Mouse (Mus musculus) embryonic facial prominence, embryonic 15.5 days (tissue): ENCODE measurements around the gene Hpd. TPM values are rescaled to one million over a fixed set of nuclear protein-coding genes. Genes with fewer than 3 reads are reported as not detected.

Experiments used
- ATAC-seq: fragments of 200-750 bp; cut with Nextera tagmentation; 2 replicates; pipeline ENCODE4 v1.8.0; 2017; ENCODE audit warnings: low read depth, moderate TSS enrichment; ENCODE audit not compliant: insufficient number of reproducible peaks, low FRiP score, low TSS enrichment
- H3K27ac ChIP-seq: fragments of 300-500 bp; sonication (generic); replicated peaks from 2 replicates; pipeline ENCODE4 v1.5.1; 2015; ENCODE audit warnings: mild to moderate bottlenecking, inconsistent platforms
- H3K27me3 ChIP-seq: fragments of 300-500 bp; sonication (generic); 2 replicates; pipeline ENCODE4 v1.6.1; 2015; ENCODE audit warnings: inconsistent platforms
- H3K36me3 ChIP-seq: fragments of 300-500 bp; sonication (generic); 2 replicates; pipeline ENCODE4 v1.6.1; 2015; ENCODE audit warnings: mild to moderate bottlenecking, inconsistent platforms
- H3K4me1 ChIP-seq: fragments of 300-500 bp; sonication (generic); 2 replicates; pipeline ENCODE4 v1.6.1; 2015; ENCODE audit warnings: inconsistent platforms
- H3K4me2 ChIP-seq: fragments of 300-500 bp; sonication (generic); replicated peaks from 2 replicates; pipeline ENCODE4 v1.6.1; 2015; ENCODE audit warnings: mild to moderate bottlenecking, inconsistent platforms
- H3K4me3 ChIP-seq: fragments of 300-500 bp; sonication (generic); replicated peaks from 2 replicates; pipeline ENCODE4 v1.5.1; 2015; ENCODE audit warnings: mild to moderate bottlenecking, inconsistent platforms
- H3K9ac ChIP-seq: fragments of 300-500 bp; sonication (generic); 2 replicates; pipeline ENCODE4 v1.6.1; 2015; ENCODE audit warnings: inconsistent platforms
- H3K9me3 ChIP-seq: fragments of 300-500 bp; sonication (generic); replicated peaks from 2 replicates; pipeline ENCODE4 v1.6.1; 2016; ENCODE audit warnings: inconsistent platforms
- WGBS: fragments of 180-500 bp; shearing (Covaris S2); methylation state at CpG from one replicate; pipeline ENCODE4 v1.1.7; 2015; 5-methylcytosine and 5-hydroxymethylcytosine counted together
- polyA plus RNA-seq: library from polyadenylated mRNA; unstranded; fragments of >200 nt; fragmentation: Nextera tagmentation; extraction: Ambion mirVana; gene quantifications from 2 replicates; pipeline ENCODE4 v1.2.1, GENCODE M21; 2015

Hpd gene
- polyA plus RNA-seq, 1 experiment from 2014 or later: not detected

GRCm38 (mm10) chr5:123185966-123186365 is 3.4 kb upstream of the Hpd start:
- no peaks in the 10 kb centered on the region for H3K36me3 ChIP-seq
- H3K9ac ChIP-seq: no peak overlapping the region
- no peak overlapping the region for H3K27ac ChIP-seq
- no peaks in the 10 kb centered on the region for H3K4me1 ChIP-seq
- no peak overlapping the region for H3K4me2 ChIP-seq
- no peaks in the 10 kb centered on the region for H3K9me3 ChIP-seq
- no peaks in the 10 kb centered on the region for H3K27me3 ChIP-seq
- ATAC-seq: no peak
- no peak overlapping the region for H3K4me3 ChIP-seq
- 54% methylated on average over 6 of the region's 6 CpGs for WGBS

- 83% methylated on average over 6 of the region's 6 CpGs for WGBS
- no peak overlapping the region for H3K4me3 ChIP-seq
- H3K9me3 ChIP-seq: no peaks in the 10 kb centered on the region
- H3K27me3 ChIP-seq: no peaks in the 10 kb centered on the region
- no peaks in the 10 kb centered on the region for H3K4me1 ChIP-seq
- no peak overlapping the region for H3K4me2 ChIP-seq
- H3K27ac ChIP-seq: no peak overlapping the region
- no peak overlapping the region for H3K9ac ChIP-seq
- H3K36me3 ChIP-seq: no peaks in the 10 kb centered on the region
- no peak for ATAC-seq
Observed at GRCm38 (mm10) chr5:123181536-123181935, 991 bp downstream of the Hpd start.

GRCm38 (mm10) chr5:123180390-123180789 is 2.1 kb downstream of the Hpd start:
- no peak overlapping the region for H3K27ac ChIP-seq
- no peaks in the 10 kb centered on the region for H3K4me1 ChIP-seq
- no peaks in the 10 kb centered on the region for H3K27me3 ChIP-seq
- H3K36me3 ChIP-seq: no peaks in the 10 kb centered on the region
- ATAC-seq: no peak
- no peak overlapping the region for H3K4me3 ChIP-seq
- WGBS: 91% methylated on average over 15 of the region's 15 CpGs
- H3K4me2 ChIP-seq: no peak overlapping the region
- H3K9ac ChIP-seq: no peak overlapping the region
- no peaks in the 10 kb centered on the region for H3K9me3 ChIP-seq

GRCm38 (mm10) chr5:123178792-123179191 is 3.7 kb downstream of the Hpd start:
- H3K4me2 ChIP-seq: no peak overlapping the region
- no peak overlapping the region for H3K4me3 ChIP-seq
- no peak overlapping the region for H3K9ac ChIP-seq
- ATAC-seq: no peak
- no peaks in the 10 kb centered on the region for H3K9me3 ChIP-seq
- no peaks in the 10 kb centered on the region for H3K36me3 ChIP-seq
- 83% methylated on average over 5 of the region's 5 CpGs for WGBS
- no peak overlapping the region for H3K27ac ChIP-seq
- H3K4me1 ChIP-seq: no peaks in the 10 kb centered on the region
- no peaks in the 10 kb centered on the region for H3K27me3 ChIP-seq

GRCm38 (mm10) chr5:123171646-123172350 is 10.7 kb downstream of the Hpd start:
- peak; percentile 73 for ATAC-seq
- Histone ChIP-seq H3K9ac (no peak overlapping the region), H3K4me1 (peaks cover 24% of the 10 kb centered on the region), H3K36me3 (no peaks in the 10 kb centered on the region; the same call in 1 of the 2 replicates), H3K27ac (no peak overlapping the region), H3K4me2 (peak overlapping the region; percentile 51), H3K9me3 (no peaks in the 10 kb centered on the region), H3K4me3 (peak overlapping the region; percentile 25), H3K27me3 (no peaks in the 10 kb centered on the region)
- WGBS: 7% methylated on average over 22 of the region's 22 CpGs

DNA sequence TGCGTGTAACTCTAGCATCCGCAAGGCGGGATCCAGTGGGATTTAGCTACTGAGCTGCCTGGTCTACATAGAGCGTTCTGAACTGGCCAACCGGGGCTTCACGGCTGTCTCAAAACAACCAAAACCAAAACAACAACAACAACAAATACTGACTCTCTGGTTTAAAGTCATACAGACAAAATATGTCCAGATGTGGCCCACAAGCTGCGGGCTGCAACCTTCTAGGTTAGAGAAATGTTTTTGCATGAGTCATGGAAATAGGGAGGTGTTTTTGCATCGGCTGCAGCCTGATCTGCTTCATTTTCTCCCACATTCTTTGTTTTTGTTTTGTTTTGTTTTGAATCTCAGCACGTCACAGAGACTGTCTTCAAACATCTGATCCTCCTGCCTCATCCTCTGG is 12.2 kb downstream of the Hpd start:
- peaks cover 10% of the 10 kb centered on the region for H3K36me3 ChIP-seq
- no peak overlapping the region for H3K9ac ChIP-seq
- 44% methylated on average over 9 of the region's 9 CpGs for WGBS
- H3K27ac ChIP-seq: peak overlapping the region; percentile 60
- H3K4me1 ChIP-seq: peaks cover 24% of the 10 kb centered on the region
- ATAC-seq: no peak
- no peak overlapping the region for H3K4me3 ChIP-seq
- no peaks in the 10 kb centered on the region for H3K9me3 ChIP-seq
- H3K27me3 ChIP-seq: no peaks in the 10 kb centered on the region
- no peak overlapping the region for H3K4me2 ChIP-seq

DNA sequence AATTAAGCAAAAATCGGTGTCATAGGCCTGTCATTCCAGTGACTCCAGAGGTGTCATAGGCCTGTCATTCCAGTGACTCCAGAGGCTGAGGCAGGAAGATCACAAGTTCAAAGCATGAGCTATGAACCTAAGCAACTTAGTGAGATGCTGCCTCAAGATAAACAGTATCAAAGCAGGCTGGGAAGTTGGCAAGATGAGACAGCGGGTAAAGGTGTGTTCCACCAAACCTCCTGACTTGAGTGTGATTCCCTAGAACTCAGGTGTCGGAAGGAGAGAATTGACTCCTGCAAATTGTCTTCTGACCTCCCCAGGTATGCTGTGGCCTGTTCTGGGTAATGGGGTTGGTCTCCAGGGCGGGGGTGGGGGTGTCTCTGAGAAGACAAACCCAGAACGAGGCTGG is 13.2 kb downstream of the Hpd start, which contains the start of gene Psmd9:
Psmd9 (plus strand) TSS at position 130 of the 400 bp plus-strand sequence.
- Histone ChIP-seq H3K4me2 (no peak within 1 kb of the TSS), H3K9ac (no peak within 1 kb of the TSS), H3K4me1 (peaks cover 24% of the 10 kb centered on the region), H3K27me3 (no peaks in the 10 kb centered on the region), H3K27ac (peak within 1 kb of the TSS; percentile 60), H3K4me3 (no peak within 1 kb of the TSS), H3K36me3 (peaks cover 15% of the 10 kb centered on the region), H3K9me3 (no peaks in the 10 kb centered on the region)
- ATAC-seq: no peak
- WGBS: 73% methylated on average over 5 of the region's 5 CpGs

DNA sequence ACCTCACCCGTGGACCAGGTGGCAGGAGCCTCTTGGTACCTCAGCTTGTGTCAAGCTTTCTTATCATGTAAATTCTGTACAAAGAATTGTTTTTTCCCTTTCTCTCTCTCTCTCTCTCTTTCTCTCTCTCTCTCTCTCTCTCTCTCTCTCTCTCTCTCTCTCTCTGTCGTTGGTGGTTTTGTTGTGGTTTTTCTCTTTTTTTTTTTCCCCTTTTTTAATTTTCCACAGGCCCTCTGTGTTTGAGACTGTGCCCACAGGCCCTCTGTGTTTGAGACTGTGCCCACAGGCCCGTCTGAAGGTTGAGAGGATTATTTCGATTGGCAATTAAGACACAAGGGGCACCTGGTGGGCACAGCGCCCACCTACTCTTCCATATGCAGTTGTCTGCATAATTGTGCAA is 14.9 kb downstream of the Hpd start:
- H3K4me1 ChIP-seq: peaks cover 24% of the 10 kb centered on the region
- no peaks in the 10 kb centered on the region for H3K9me3 ChIP-seq
- no peak for ATAC-seq
- peaks cover 32% of the 10 kb centered on the region for H3K36me3 ChIP-seq
- no peak overlapping the region for H3K9ac ChIP-seq
- no peak overlapping the region for H3K27ac ChIP-seq
- H3K27me3 ChIP-seq: no peaks in the 10 kb centered on the region
- no peak overlapping the region for H3K4me3 ChIP-seq
- 51% methylated on average over 5 of the region's 5 CpGs for WGBS
- no peak overlapping the region for H3K4me2 ChIP-seq

DNA sequence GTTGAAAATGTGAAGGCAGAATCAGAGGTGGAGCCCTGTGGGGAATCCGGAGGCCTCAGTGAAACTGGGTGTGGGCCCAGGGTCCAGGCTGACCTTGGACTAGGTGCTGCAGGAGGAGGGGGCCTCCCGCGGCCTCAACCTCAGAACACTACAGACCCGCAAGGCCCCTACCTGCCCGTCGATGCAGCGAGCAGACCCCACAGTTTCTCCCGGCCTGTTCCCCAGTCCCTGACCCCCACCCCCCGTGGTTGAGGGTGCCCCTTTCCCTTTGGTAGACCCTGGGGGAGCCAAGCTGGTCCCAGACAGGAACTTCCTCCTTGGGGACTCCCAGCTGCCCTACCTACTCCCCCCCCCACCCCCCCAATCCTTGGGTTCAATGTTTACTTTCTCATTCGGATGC is 16.1 kb downstream of the Hpd start:
- no peak overlapping the region for H3K9ac ChIP-seq
- H3K9me3 ChIP-seq: no peaks in the 10 kb centered on the region
- no peak overlapping the region for H3K27ac ChIP-seq
- peaks cover 44% of the 10 kb centered on the region for H3K36me3 ChIP-seq
- H3K4me2 ChIP-seq: no peak overlapping the region
- H3K4me3 ChIP-seq: no peak overlapping the region
- no peaks in the 10 kb centered on the region for H3K27me3 ChIP-seq
- 91% methylated on average over 10 of the region's 10 CpGs for WGBS
- ATAC-seq: no peak
- H3K4me1 ChIP-seq: peaks cover 14% of the 10 kb centered on the region

DNA sequence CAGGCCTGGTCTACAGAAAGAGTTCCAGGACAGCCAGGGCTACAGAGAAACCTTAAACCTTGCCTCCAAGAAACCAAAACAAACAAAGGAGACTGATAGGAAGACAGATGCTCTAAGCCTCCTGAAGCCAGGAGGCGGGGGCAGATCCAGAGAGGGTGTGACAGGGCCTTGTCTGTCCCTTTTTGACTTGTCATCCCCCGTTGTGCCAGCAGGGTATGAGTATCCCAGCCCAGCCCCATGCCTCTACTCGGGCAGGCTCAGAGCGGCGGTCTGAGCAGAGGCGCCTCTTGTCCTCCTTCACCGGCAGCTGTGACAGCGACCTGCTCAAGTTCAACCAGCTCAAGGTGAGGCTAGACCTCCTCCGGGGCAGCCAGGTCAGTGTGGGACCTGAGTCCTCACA is 19.6 kb downstream of the Hpd start:
- 80% methylated on average over 9 of the region's 9 CpGs for WGBS
- ATAC-seq: no peak
- H3K4me3 ChIP-seq: no peak overlapping the region
- no peaks in the 10 kb centered on the region for H3K4me1 ChIP-seq
- no peak overlapping the region for H3K27ac ChIP-seq
- peaks cover 78% of the 10 kb centered on the region for H3K36me3 ChIP-seq
- no peak overlapping the region for H3K4me2 ChIP-seq
- no peak overlapping the region for H3K9ac ChIP-seq
- no peaks in the 10 kb centered on the region for H3K27me3 ChIP-seq
- no peaks in the 10 kb centered on the region for H3K9me3 ChIP-seq

DNA sequence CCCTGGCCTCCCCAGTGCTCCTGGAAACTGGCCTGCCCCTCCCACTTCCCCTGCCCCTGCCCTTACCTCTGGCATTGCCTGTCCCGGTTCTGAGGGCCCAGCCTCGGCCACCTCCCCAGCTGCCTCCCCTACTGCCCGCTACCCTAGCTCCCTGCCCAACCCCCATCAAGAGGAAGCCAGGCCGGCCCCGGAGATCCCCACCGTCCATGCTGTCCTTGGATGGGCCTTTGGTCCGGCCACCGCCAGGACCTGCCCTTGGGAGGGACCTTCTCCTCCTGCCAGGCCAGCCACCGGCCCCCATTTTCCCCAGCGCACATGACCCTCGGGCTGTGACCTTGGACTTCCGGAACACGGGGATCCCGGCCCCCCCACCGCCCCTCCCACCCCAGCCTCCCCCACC is 22.2 kb downstream of the Hpd start:
- H3K4me2 ChIP-seq: no peak overlapping the region
- no peaks in the 10 kb centered on the region for H3K27me3 ChIP-seq
- peaks cover 83% of the 10 kb centered on the region for H3K36me3 ChIP-seq
- no peak overlapping the region for H3K27ac ChIP-seq
- H3K4me1 ChIP-seq: no peaks in the 10 kb centered on the region
- no peak for ATAC-seq
- H3K9ac ChIP-seq: no peak overlapping the region
- H3K9me3 ChIP-seq: no peaks in the 10 kb centered on the region
- 91% methylated on average over 15 of the region's 15 CpGs for WGBS
- no peak overlapping the region for H3K4me3 ChIP-seq

- no peaks in the 10 kb centered on the region for H3K9me3 ChIP-seq
- no peak for ATAC-seq
- H3K27me3 ChIP-seq: no peaks in the 10 kb centered on the region
- no peaks in the 10 kb centered on the region for H3K4me1 ChIP-seq
- H3K36me3 ChIP-seq: peaks cover 85% of the 10 kb centered on the region
- H3K4me2 ChIP-seq: no peak overlapping the region
- 93% methylated on average over 15 of the region's 15 CpGs for WGBS
- no peak overlapping the region for H3K27ac ChIP-seq
- H3K9ac ChIP-seq: no peak overlapping the region
- no peak overlapping the region for H3K4me3 ChIP-seq
Observed at GRCm38 (mm10) chr5:123159866-123160265, 22.7 kb downstream of the Hpd start.
